Mouse (Mus musculus) neutrophil, adult 65 days (primary cell): Measurements from ENCODE around the gene Inpp5k. TPM values are rescaled to one million over a fixed set of nuclear protein-coding genes. Genes with fewer than 3 reads are reported as not detected.

ENCODE experiments used
- total RNA-seq: library from RNA; stranded (reverse); gene quantifications from 2 replicates; pipeline ENCODE4 v1.2.4, GENCODE M21; 2023

Inpp5k gene
- total RNA-seq: 101 and 111 TPM in 2 replicates

DNA sequence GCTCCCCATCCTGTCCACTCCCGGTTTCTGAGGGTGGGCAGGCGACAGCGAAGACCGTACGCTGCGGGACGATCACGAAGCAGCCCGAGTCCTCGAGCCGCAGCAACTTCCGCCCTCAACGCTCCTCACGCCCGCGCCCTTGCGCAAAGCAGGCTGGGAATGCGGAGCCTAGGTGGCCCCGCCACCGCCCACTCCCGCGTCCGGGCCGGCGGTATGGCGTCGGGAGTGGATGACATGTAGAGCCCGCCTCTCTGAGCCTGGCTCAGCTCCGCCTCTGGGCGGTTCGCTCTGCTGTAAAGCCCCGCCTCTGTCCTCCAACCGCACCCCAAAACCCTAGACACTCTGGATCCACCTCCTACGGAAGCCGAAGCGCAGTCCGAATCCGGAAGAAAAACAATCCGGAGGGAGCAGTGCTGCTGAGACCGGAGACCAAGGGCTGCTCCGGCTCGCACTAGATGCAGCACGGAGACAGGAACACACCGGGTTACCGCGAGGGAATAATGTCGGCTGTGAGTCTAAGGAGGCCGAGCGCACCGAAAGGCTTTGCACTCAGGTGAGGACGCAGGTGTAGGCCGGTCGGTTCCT, at the start of gene Inpp5k:
Inpp5k (plus strand) TSS at position 344 of the 585 bp plus-strand sequence.

DNA sequence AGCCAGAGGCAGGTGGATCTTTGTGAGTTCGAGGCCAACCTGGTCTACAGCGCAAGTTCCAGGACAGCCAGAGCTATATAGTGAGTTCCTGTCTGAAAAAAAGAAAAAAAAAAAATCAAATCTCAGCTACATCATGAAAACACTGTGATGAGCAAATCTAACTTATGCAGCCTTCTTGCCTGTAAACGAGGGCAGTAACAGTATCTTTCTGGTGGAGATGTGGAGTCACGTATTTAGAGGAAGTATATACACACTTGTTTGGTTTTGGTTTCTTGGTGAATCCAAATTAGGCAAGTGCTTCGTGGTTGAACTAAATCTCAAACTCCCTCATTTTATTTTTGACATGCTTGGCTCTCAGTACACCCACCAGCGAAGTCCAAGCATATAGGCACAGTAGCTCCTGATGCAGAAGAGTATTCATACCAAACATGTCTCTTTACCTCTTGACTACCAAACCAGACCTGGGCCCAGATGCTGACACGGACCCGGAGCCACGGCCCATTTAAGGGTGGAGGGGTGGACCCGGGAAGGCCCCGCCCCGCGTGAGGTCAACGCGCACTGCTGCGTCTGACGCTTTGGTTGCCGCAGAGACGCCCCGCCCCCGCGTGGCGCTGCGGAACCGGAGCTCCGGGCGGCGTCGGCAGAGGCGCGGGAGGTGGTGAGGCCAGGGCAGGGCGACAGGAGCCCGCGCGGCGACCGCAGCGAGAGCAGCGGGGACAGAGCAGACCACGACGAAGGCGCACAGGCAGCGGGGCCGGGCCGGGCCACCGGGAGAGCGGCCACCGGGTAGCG, 43.1 kb upstream of the Inpp5k start, which contains the start of gene Pitpna:
Pitpna (plus strand) TSS at position 605 of the 792 bp plus-strand sequence.

GRCm38 (mm10) chr11:75650311-75650710, 19.5 kb downstream of the Inpp5k start, which contains the start of gene Myo1c:
Myo1c (plus strand) TSS chr11:75650504.

DNA sequence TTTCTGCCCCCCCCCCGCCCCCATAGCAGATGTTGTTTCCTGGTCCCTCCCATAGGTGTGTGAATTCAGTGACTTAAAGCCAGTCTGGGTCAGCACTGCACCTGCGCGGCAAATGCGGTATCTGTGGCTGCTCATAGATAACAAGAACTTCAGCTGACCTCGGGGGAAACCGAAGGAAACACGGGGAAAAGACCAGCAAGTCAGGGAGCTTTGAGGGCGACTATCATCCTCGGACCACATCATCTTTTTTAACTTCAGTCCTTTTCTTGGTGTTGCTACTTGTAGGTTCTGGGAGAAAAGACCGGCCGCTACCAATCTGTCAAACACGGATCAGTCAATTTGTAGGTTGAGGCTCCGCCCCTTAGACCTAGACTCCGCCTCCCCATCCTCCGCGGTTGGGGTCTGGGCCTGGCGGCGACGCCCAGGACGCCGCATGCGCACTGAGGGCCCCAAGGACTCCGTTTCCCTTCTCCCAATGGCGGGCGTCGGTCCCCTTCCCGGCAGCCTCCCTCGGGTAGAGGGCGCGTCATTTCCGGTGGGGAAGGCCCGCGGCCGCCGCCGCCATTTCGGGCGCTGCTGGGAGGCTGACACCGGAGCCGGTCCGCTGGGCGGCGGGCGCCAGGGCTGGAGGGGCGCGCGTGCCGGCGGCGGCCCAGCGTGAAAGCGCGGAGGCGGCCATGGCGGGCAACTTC, 48.1 kb downstream of the Inpp5k start, which contains the start of gene Crk:
Crk (plus strand) TSS at position 513 of the 692 bp plus-strand sequence.

Other genes with a start within 250 kb of the Inpp5k start
- 12.8 and 20.2 TPM in 2 replicates for gene Serpinf1, start 208.3 kb upstream of the Inpp5k start, total RNA-seq
- 0.28 TPM in 1 of 2 replicates, not detected in the other for gene Serpinf2, start 191.4 kb upstream of the Inpp5k start, total RNA-seq
- gene Wdr81, start 176.3 kb upstream of the Inpp5k start, total RNA-seq: 27.5 and 41.1 TPM in 2 replicates
- gene Tlcd2, start 169.3 kb upstream of the Inpp5k start, total RNA-seq: 5.6 and 7.5 TPM in 2 replicates
- gene Prpf8, start 144.2 kb upstream of the Inpp5k start, total RNA-seq: 101 and 113 TPM in 2 replicates
- 0.84 and 0.85 TPM in 2 replicates for gene Rilp, start 120.9 kb upstream of the Inpp5k start, total RNA-seq
- 0.79 and 1.1 TPM in 2 replicates for gene Scarf1, start 117.4 kb upstream of the Inpp5k start, total RNA-seq
- gene Slc43a2, start 99.3 kb upstream of the Inpp5k start, total RNA-seq: 48.8 and 80.5 TPM in 2 replicates
- gene Pitpna, start 42.9 kb upstream of the Inpp5k start, total RNA-seq: 231 and 247 TPM in 2 replicates
- gene Myo1c, start 19.5 kb downstream of the Inpp5k start, total RNA-seq: 50.0 and 62.0 TPM in 2 replicates
- 49.7 and 73.0 TPM in 2 replicates for gene Crk, start 48.3 kb downstream of the Inpp5k start, total RNA-seq
- 182 and 196 TPM in 2 replicates for gene Ywhae, start 101.9 kb downstream of the Inpp5k start, total RNA-seq
- not detected in 2 replicates for gene Doc2b, start 165.1 kb downstream of the Inpp5k start, total RNA-seq